Mouse (Mus musculus) midbrain, embryonic 10.5 days (tissue): ENCODE results near the gene Phox2a. TPM values are rescaled to one million over a fixed set of nuclear protein-coding genes. Genes with fewer than 3 reads are reported as not detected.

ENCODE experiments used
- DNase-seq: peaks from one replicate; pipeline ENCODE4 v3.0.0-alpha.2; 2017; ENCODE audit warnings: low spot score
- H3K27ac ChIP-seq: fragments of 300-500 bp; sonication (generic); replicated peaks from 2 replicates; pipeline ENCODE4 v1.5.1; 2016; ENCODE audit warnings: mild to moderate bottlenecking
- H3K27me3 ChIP-seq: fragments of 300-500 bp; sonication (generic); 2 replicates; pipeline ENCODE4 v1.6.1; 2016; ENCODE audit warnings: low read depth, mild to moderate bottlenecking; ENCODE audit not compliant: poor library complexity, severe bottlenecking
- H3K36me3 ChIP-seq: fragments of 300-500 bp; sonication (generic); 2 replicates; pipeline ENCODE4 v1.6.1; 2016; ENCODE audit warnings: mild to moderate bottlenecking, moderate library complexity
- H3K4me1 ChIP-seq: fragments of 300-500 bp; sonication (generic); 2 replicates; pipeline ENCODE4 v1.6.1; 2016
- H3K4me3 ChIP-seq: fragments of 300-500 bp; sonication (generic); 2 replicates; pipeline ENCODE4 v1.5.1; 2016; ENCODE audit warnings: mild to moderate bottlenecking, moderate library complexity
- H3K9me3 ChIP-seq: fragments of 300-500 bp; sonication (generic); replicated peaks from 2 replicates; pipeline ENCODE4 v1.6.1; 2016; ENCODE audit warnings: mild to moderate bottlenecking
- WGBS: fragments of 180-500 bp; shearing (Covaris S2); methylation state at CpG from one replicate; pipeline ENCODE4 v1.1.7; 2016; 5-methylcytosine and 5-hydroxymethylcytosine counted together
- polyA plus RNA-seq: library from polyadenylated mRNA; unstranded; fragments of >200 nt; fragmentation: Nextera tagmentation; extraction: Ambion mirVana; gene quantifications from 2 replicates; pipeline ENCODE4 v1.2.1, GENCODE M21; 2016

Phox2a gene
- polyA plus RNA-seq, result 0.83 and 2.0 TPM in 2 replicates

DNA sequence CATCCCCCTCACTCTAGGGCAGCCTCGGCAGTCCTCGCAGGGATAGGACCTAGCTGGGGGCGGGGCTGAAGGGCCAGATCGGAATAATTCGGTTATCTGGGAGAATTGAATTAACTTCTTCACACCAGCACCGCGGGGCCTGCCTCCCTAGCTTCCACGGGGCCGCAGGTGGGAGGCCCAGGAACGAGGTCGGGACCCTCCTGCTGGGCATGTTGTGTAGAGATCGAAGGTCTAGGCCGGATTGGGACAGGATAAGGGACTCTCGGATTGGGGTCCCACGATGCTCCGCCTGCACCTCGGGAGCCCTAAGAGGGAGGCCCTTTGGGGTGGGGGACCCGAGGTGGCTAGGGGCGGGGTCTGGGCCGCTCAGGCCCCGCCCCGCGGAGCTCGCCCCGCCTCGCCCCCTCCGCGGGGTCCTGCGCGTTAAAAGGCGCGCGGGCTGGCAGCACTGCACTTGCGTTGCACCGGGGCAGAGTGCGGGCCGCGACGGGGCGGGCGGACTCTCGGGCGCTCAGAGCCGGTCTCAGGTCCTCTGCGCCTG, at the start of gene Phox2a:
Phox2a (plus strand) TSS at position 453 of the 541 bp plus-strand sequence.
- no peak within 1 kb of the TSS; the same call in 1 of the 2 replicates for H3K27ac ChIP-seq
- peak; percentile 48 for DNase-seq
- peak within 1 kb of the TSS; percentile 52 for H3K4me3 ChIP-seq
- H3K27me3 ChIP-seq, result peaks cover 74% of the 10 kb centered on the region
- peaks cover 3% of the 10 kb centered on the region for H3K36me3 ChIP-seq
- H3K4me1 ChIP-seq, result peaks cover 47% of the 10 kb centered on the region
- no peaks in the 10 kb centered on the region for H3K9me3 ChIP-seq
- WGBS, result 2% methylated on average over 41 of the region's 45 CpGs

DNA sequence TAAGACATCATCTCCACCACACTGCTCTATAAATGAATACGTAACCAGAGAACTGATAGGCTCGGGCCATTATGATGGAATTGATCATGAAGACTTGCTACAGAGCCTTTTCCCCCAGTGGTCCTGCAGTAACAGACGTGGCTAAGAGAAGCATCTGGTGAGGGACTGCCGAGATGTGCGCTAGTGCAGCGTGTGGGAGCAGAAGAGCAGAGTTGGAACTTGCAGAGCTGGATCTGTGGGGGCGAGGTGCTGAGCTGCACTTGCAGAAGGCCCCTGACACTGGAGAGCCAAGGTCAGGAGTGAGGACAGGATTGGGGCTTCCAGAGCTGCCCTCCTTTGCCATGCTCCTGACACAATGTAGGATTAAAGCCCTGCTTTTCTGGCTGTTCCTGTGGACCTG, 48.1 kb upstream of the Phox2a start:
- no peak for DNase-seq
- H3K27ac ChIP-seq, result no peak overlapping the region; the same call in 1 of the 2 replicates
- no peaks in the 10 kb centered on the region for H3K27me3 ChIP-seq
- WGBS, result 85% methylated on average over 7 of the region's 7 CpGs
- no peaks in the 10 kb centered on the region for H3K9me3 ChIP-seq
- peaks cover 26% of the 10 kb centered on the region for H3K4me1 ChIP-seq
- no peak overlapping the region for H3K4me3 ChIP-seq
- H3K36me3 ChIP-seq, result peaks cover 34% of the 10 kb centered on the region

DNA sequence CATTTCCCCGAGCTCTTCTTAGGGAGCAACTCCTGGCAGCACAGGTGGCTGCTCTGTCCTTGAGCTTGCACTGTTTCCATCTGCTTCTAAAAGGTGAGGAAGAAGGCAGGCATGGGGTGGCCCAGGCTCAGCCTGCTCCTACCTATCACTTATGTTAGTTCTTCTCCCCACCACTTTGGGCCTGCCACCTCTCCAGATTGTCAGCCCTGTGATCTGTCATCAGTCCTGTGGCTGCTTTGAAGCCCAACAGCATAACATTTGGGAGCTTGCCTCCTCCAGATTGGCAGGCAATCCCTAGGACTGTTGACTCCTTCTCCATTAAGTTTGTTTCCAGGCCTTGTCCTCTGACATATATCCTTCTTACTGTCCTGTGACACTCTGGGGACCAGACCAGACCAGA, 46.5 kb upstream of the Phox2a start:
- WGBS, result 80% methylated on average over 1 of the region's 1 CpGs
- no peaks in the 10 kb centered on the region for H3K9me3 ChIP-seq
- no peak overlapping the region for H3K4me3 ChIP-seq
- no peaks in the 10 kb centered on the region for H3K27me3 ChIP-seq
- DNase-seq, result no peak
- peaks cover 26% of the 10 kb centered on the region for H3K4me1 ChIP-seq
- peaks cover 33% of the 10 kb centered on the region for H3K36me3 ChIP-seq
- no peak overlapping the region for H3K27ac ChIP-seq

DNA sequence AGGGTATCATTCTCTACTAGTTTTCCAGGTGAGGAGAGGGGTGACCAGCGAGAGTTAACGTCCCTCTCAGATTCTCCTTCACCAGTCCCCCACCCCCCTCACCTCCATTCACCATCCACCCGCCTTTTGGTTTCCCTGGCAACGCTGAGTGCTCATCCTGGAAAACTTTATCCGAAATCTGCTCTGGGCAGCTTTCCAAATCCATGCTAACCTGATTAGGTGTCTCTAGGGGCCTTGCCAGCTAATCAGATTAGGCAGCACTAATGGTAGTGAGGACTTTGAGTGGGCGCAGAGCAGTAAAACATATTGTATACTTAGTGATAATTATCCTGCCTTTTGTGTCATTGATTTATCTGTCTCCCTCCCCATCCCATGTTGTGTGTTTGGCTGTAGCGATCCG, 45.4 kb upstream of the Phox2a start:
- Histone ChIP-seq H3K4me3 (no peak overlapping the region), H3K27me3 (no peaks in the 10 kb centered on the region), H3K4me1 (peaks cover 26% of the 10 kb centered on the region), H3K36me3 (peaks cover 33% of the 10 kb centered on the region), H3K27ac (0 out of 2 replicates have a peak overlapping the region, but pooled peaks have one; percentile 9), H3K9me3 (no peaks in the 10 kb centered on the region)
- 43% methylated on average over 8 of the region's 8 CpGs for WGBS
- DNase-seq, result peak; percentile 17

DNA sequence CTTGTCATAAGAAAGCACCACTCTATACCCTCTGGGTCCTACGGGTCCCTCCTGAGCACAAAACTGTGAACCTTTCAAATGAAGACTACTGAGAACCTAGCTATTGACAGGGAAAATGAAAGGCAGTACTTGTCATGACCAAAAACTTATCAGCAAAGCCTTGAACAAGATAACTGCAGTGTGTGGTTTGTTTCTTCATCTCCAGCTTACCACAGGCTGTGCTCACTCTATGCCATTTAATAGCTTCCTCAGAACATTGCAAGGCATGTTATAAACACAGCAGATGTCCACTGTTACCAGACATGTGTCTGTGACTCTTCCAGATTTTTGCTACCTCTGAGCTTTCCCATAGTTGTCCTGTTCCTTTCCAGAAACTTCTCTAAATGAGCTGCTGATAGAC, 41.1 kb upstream of the Phox2a start:
- 95% methylated on average over 1 of the region's 1 CpGs for WGBS
- Histone ChIP-seq H3K9me3 (no peaks in the 10 kb centered on the region), H3K27ac (no peak overlapping the region), H3K27me3 (no peaks in the 10 kb centered on the region), H3K4me1 (peaks cover 17% of the 10 kb centered on the region), H3K36me3 (peaks cover 42% of the 10 kb centered on the region), H3K4me3 (no peak overlapping the region)
- DNase-seq, result no peak

DNA sequence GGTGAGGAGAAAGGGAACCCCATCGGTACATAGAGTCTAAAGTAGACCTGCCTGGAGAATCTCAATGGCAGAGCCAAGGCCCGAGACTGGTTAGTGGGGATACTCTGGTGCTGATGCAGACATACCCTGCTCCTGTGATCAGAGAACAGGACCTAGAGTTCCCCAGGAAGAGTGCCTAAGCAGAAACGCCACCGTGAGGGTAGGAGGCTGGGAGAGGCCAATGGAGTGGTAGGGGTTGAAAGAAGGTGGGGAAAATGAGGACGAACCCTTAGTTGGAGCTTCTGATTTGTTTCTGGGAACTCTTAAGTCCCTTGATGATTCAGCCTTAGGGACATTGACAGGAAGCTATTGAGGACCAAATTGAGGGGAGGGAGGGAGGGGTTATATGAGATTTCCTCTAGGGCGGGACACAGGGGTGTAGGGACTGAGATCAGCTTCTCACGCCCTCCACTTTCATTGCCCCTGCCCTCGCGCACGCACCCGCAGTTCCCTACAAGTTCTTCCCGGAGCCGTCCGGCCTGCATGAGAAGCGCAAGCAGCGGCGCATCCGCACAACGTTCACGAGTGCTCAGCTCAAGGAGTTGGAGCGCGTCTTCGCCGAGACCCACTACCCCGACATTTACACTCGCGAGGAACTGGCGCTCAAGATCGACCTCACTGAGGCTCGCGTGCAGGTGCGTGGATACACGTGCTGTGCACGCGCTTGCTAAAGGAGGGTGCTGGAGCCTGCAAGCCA, 2.4 kb downstream of the Phox2a start:
- H3K27ac ChIP-seq, result 0 out of 2 replicates have a peak overlapping the region, but pooled peaks have one; percentile 19
- no peaks in the 10 kb centered on the region for H3K9me3 ChIP-seq
- peak; percentile 52 for DNase-seq
- peaks cover 28% of the 10 kb centered on the region for H3K36me3 ChIP-seq
- H3K4me1 ChIP-seq, result peaks cover 54% of the 10 kb centered on the region
- WGBS, result 2% methylated on average over 35 of the region's 35 CpGs
- peak overlapping the region; percentile 63 for H3K4me3 ChIP-seq
- peaks cover 90% of the 10 kb centered on the region for H3K27me3 ChIP-seq

DNA sequence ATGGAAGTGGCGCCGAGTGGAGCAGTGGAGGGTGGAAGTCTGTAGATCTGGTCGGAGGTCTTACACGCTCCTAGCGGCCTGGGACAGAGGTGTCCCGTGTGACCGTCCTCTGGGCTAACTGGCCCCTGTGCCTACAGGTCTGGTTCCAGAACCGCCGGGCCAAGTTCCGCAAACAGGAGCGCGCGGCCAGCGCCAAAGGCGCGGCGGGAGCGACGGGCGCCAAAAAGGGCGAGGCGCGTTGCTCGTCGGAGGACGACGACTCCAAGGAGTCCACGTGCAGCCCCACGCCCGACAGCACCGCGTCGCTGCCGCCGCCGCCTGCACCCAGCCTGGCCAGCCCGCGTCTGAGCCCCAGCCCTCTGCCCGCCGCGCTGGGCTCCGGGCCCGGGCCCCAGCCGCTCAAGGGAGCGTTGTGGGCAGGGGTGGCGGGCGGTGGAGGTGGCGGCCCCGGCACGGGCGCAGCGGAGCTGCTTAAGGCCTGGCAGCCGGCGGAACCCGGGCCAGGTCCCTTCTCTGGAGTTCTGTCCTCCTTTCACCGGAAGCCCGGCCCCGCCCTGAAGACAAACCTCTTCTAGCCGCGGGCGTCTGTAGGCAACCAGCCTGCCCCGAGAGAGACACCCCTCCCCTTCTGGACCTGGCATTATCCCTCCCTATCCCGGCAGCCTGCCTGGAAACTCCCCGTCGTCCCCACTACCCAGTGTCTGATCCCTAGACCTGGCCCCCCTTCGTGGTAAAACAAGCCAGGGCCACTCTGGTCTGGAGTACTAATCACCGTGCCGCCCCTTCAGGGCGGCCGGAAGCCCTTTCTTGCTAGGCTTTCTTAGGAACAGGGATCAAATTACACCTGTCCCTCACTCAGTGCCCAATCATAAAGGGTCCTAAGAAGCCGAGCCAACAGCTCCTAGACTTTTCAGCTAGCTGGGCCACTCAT, 3.7 kb downstream of the Phox2a start:
- peak; percentile 79 for DNase-seq
- peak overlapping the region; percentile 84 for H3K27ac ChIP-seq
- peak overlapping the region; percentile 63 for H3K4me3 ChIP-seq
- H3K36me3 ChIP-seq, result peaks cover 42% of the 10 kb centered on the region
- H3K9me3 ChIP-seq, result no peaks in the 10 kb centered on the region
- WGBS, result under 1% methylated on average over 67 of the region's 71 CpGs
- H3K27me3 ChIP-seq, result peaks cover 78% of the 10 kb centered on the region
- peaks cover 54% of the 10 kb centered on the region for H3K4me1 ChIP-seq

DNA sequence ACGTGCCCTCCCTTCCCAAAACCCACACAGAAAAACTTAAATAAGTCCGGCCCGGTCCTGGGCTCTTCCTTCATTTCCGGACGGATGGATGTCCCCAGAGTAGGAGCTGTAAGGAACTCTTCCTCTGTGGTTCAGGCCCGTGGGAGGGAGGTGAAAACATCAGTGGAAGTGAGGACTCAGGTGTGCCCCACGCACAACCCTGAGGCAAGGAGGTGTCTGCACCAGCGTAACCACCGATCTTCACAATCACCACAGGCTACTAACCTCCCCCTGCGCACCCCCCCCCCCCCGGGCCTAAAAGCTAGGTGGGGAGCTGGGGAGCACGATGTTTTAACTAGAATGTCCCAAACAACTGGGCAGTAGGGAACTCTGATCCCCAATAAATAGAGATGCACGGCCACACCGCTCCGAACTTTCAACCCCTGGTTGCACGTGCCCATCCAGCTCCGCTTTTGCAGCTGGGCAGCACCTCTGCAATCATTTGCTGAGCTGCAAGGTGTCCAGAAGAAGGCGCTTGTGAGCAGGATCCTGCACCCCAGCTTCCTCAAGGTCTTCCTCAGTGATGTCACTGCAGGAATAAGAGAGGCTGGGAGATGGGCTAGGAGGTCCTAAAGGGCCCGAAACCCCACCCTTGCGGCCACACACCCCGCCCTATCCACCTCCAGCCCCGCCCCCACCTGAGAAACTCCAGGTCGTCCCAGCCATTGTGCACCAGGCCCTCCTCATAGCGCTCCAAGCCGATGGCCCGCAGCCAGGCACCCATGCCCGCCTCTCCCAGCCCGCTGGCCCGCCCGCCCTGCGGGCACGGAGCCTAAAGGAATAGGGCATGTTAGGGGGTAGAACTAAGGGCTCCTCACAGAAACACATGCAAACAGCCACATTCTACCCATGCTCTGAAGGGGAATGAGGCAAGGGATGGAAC, 5.0 kb downstream of the Phox2a start:
- H3K4me1 ChIP-seq, result peaks cover 42% of the 10 kb centered on the region
- no peaks in the 10 kb centered on the region for H3K9me3 ChIP-seq
- DNase-seq, result peak; percentile 62
- peaks cover 65% of the 10 kb centered on the region for H3K27me3 ChIP-seq
- H3K36me3 ChIP-seq, result peaks cover 55% of the 10 kb centered on the region
- no peak overlapping the region for H3K27ac ChIP-seq
- WGBS, result 27% methylated on average over 32 of the region's 32 CpGs
- no peak overlapping the region for H3K4me3 ChIP-seq

DNA sequence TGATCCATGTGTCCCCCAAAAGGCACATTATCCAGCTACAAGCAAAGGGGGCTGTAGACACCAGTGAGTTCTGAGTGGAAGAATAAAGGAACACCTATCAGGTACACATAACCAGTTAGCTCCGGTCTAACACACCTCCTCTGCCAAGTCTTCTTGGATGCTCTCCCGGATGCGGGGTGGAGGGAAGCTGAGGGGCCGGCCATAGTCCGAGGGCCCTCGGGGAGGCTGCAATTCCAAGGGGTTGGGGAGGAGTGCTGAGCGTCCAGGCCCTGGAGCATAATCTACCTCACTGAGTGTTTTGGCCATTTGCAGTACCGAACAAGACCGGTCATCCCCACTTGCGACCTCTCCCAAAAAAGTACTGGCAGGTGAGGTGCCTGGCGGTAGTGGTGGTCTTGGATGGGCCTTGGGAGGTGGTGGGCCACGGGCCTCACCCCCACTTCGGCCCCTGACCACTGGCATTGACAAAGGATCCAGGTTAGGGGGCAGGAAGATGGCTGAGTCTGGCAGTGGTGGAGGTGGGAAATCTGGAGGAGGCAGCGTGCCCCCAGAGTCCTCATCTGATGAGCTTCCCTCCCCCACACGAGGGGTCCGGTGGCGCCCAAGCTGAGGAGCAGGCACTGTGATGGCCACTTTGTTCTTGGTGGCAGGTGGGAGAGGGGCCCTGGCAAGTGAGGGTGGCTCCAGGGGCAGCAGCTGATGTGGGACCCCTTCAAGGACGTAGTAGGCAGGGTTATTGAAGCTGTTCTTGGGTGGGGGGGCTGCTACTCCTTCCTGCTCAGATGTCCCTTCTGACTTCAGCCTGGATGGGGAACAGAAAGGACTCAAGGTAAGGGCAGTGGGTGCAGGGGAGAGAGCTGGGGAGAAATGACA, 5.9 kb downstream of the Phox2a start:
- Histone ChIP-seq H3K36me3 (peaks cover 64% of the 10 kb centered on the region), H3K27me3 (peaks cover 56% of the 10 kb centered on the region), H3K4me1 (peaks cover 36% of the 10 kb centered on the region), H3K4me3 (0 out of 2 replicates have a peak overlapping the region, but pooled peaks have one; percentile 3), H3K27ac (no peak overlapping the region), H3K9me3 (no peaks in the 10 kb centered on the region)
- 88% methylated on average over 18 of the region's 18 CpGs for WGBS
- DNase-seq, result no peak

DNA sequence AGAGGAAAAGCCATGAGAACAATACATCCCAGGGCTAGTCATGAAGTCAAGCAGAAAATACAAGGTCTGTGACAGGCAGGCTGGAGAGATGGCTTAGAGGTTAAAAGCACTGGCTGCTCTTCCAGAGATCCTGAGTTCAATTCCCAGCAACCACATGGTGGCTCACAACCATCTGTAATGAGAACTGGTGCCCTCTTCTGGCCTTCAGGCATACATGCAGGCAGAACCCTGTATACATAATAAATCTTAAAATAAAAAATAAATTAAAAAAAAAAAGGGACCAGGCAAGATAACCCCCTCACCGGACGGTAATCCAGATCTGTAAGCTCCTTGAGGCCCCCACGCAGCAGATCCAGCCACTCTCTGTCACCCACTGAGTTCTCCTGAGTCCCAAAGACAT, 12.3 kb downstream of the Phox2a start:
- no peak overlapping the region for H3K27ac ChIP-seq
- H3K9me3 ChIP-seq, result 0 out of 2 replicates have a peak, but pooled peaks cover 6% of the 10 kb centered on the region
- H3K4me3 ChIP-seq, result no peak overlapping the region
- 92% methylated on average over 3 of the region's 3 CpGs for WGBS
- H3K36me3 ChIP-seq, result peaks cover 95% of the 10 kb centered on the region
- peaks cover 21% of the 10 kb centered on the region for H3K4me1 ChIP-seq
- no peaks in the 10 kb centered on the region for H3K27me3 ChIP-seq
- no peak for DNase-seq

DNA sequence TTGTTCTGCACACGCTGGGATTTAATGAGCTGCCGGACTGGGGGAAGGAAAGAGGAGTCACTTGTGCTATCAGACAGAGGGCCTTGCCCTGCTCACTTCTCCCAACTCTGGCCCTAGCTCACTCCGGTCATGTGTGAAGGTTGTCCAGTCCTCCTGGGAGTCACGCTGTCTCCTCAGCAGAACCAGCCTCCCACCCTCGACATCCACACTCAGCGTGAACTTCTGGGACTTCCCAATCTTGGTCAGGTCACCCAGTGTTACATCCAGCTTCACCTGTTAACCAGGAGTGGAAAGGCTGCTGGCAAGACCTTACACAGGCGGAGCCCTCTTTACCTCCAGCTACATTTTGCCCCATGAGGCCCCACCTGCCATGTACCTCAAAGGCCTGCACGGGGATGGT, 13.3 kb downstream of the Phox2a start:
- H3K27me3 ChIP-seq, result no peaks in the 10 kb centered on the region
- peaks cover 32% of the 10 kb centered on the region for H3K4me1 ChIP-seq
- H3K27ac ChIP-seq, result no peak overlapping the region
- no peak for DNase-seq
- 0 out of 2 replicates have a peak, but pooled peaks cover 6% of the 10 kb centered on the region for H3K9me3 ChIP-seq
- H3K36me3 ChIP-seq, result peaks cover 84% of the 10 kb centered on the region
- no peak overlapping the region for H3K4me3 ChIP-seq
- WGBS, result 93% methylated on average over 8 of the region's 8 CpGs
